Mouse (Mus musculus): ENCODE data around the gene Znhit2. TPM values are rescaled to one million over a fixed set of nuclear protein-coding genes. Genes with fewer than 3 reads are reported as not detected.

The Znhit2 gene
- polyA plus RNA-seq, 2 experiments: 15.8 to 20.4 TPM

- Histone ChIP-seq H3K9me3 (ENCODE audit: control insufficient read depth, low read length) (no peaks in the 10 kb centered on the region), H3K36me3 (replicated peaks; ENCODE audit: control insufficient read depth, insufficient read depth, low read depth) (peaks cover 77% of the 10 kb centered on the region), H3K27ac (no peak overlapping the region), H3K27me3 (ENCODE audit: control insufficient read depth, insufficient read depth, low read length) (no peaks in the 10 kb centered on the region), H3K9ac (replicated peaks) (no peak overlapping the region), H3K4me3 (ENCODE audit: insufficient read depth in 1 of 2, low read depth in 2 of 2, low read length in 2 of 2) (no peak overlapping the region), H3K4me1 (replicated peaks; ENCODE audit: control insufficient read depth in 2 of 2, insufficient read depth in 2 of 2, low read length in 1 of 2) (peaks cover 19 to 20% of the 10 kb centered on the region in 2 experiments), H3K4me2 (ENCODE audit: low read depth) (no peak overlapping the region)
- TF ChIP-seq CTCF (IDR thresholded peaks at IDR 0.05; ENCODE audit: low read depth) (no peak), EP300 (IDR thresholded peaks at IDR 0.05; ENCODE audit: low read depth) (no peak)
- ATAC-seq (ENCODE audit: insufficient read depth) (no peak), DNase-seq (ENCODE audit: low read depth in 3 of 3, low spot score in 3 of 3) (no peak)
- 85% methylated on average over 7 of the region's 7 CpGs for WGBS (ENCODE audit: insufficient replicate concordance)
Observed at GRCm38 (mm10) chr19:6052516-6052915, 8.5 kb upstream of the Znhit2 start.

GRCm38 (mm10) chr19:6054296-6054695, 6.7 kb upstream of the Znhit2 start:
- peaks cover 75% of the 10 kb centered on the region for H3K36me3 ChIP-seq (replicated peaks; ENCODE audit: control insufficient read depth, insufficient read depth, low read depth)
- DNase-seq (ENCODE audit: low read depth in 3 of 3, low spot score in 3 of 3) (no peak), ATAC-seq (ENCODE audit: insufficient read depth) (no peak)
- no peak overlapping the region for H3K4me3 ChIP-seq (ENCODE audit: insufficient read depth in 1 of 2, low read depth in 2 of 2, low read length in 2 of 2)
- TF ChIP-seq EP300 (IDR thresholded peaks at IDR 0.05; ENCODE audit: low read depth) (no peak), CTCF (IDR thresholded peaks at IDR 0.05; ENCODE audit: low read depth) (no peak)
- H3K27ac ChIP-seq: no peak overlapping the region
- no peak overlapping the region for H3K4me2 ChIP-seq (ENCODE audit: low read depth)
- WGBS (ENCODE audit: insufficient replicate concordance): 81% methylated on average over 5 of the region's 5 CpGs
- H3K4me1 ChIP-seq (replicated peaks; ENCODE audit: control insufficient read depth in 2 of 2, insufficient read depth in 2 of 2, low read length in 1 of 2): peaks cover 13% of the 10 kb centered on the region in 2 experiments
- no peaks in the 10 kb centered on the region for H3K27me3 ChIP-seq (ENCODE audit: control insufficient read depth, insufficient read depth, low read length)
- H3K9ac ChIP-seq (replicated peaks): no peak overlapping the region
- no peaks in the 10 kb centered on the region for H3K9me3 ChIP-seq (ENCODE audit: control insufficient read depth, low read length)

DNA sequence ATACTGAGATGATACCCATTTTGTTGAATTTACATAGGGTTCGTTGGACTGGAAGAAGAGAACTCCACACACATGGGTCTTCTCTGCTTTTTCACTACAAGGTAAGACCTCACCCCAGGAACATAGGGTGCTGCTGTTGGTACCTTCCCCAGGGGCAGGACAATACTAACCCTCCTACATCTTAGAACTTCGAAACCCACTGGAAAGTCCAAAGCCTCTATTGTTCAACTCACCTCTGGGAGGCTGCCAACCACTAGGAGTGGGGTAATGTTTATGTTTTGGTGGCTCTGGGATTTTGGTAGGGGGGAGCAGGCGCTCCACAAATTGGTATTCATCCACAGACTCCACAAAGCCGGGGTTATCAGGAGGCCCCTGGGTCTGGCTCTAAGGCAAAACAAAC, 4.3 kb upstream of the Znhit2 start:
- 40% methylated on average over 4 of the region's 4 CpGs for WGBS (ENCODE audit: insufficient replicate concordance)
- no peaks in the 10 kb centered on the region for H3K9me3 ChIP-seq (ENCODE audit: control insufficient read depth, low read length)
- no peak overlapping the region for H3K27ac ChIP-seq
- H3K4me1 ChIP-seq (replicated peaks; ENCODE audit: control insufficient read depth in 2 of 2, insufficient read depth in 2 of 2, low read length in 1 of 2): peaks cover 16 to 17% of the 10 kb centered on the region in 2 experiments
- no peaks in the 10 kb centered on the region for H3K27me3 ChIP-seq (ENCODE audit: control insufficient read depth, insufficient read depth, low read length)
- no peak for DNase-seq (ENCODE audit: low read depth in 3 of 3, low spot score in 3 of 3)
- H3K4me3 ChIP-seq (ENCODE audit: insufficient read depth in 1 of 2, low read depth in 2 of 2, low read length in 2 of 2): peak overlapping the region; percentile 71 to 97
- peak overlapping the region; percentile 81 for H3K4me2 ChIP-seq (ENCODE audit: low read depth)
- ATAC-seq (ENCODE audit: insufficient read depth): no peak
- TF ChIP-seq CTCF (IDR thresholded peaks at IDR 0.05; ENCODE audit: low read depth) (no peak), EP300 (IDR thresholded peaks at IDR 0.05; ENCODE audit: low read depth) (no peak)
- H3K9ac ChIP-seq (replicated peaks): peak overlapping the region; percentile 78
- peaks cover 62% of the 10 kb centered on the region for H3K36me3 ChIP-seq (replicated peaks; ENCODE audit: control insufficient read depth, insufficient read depth, low read depth)

DNA sequence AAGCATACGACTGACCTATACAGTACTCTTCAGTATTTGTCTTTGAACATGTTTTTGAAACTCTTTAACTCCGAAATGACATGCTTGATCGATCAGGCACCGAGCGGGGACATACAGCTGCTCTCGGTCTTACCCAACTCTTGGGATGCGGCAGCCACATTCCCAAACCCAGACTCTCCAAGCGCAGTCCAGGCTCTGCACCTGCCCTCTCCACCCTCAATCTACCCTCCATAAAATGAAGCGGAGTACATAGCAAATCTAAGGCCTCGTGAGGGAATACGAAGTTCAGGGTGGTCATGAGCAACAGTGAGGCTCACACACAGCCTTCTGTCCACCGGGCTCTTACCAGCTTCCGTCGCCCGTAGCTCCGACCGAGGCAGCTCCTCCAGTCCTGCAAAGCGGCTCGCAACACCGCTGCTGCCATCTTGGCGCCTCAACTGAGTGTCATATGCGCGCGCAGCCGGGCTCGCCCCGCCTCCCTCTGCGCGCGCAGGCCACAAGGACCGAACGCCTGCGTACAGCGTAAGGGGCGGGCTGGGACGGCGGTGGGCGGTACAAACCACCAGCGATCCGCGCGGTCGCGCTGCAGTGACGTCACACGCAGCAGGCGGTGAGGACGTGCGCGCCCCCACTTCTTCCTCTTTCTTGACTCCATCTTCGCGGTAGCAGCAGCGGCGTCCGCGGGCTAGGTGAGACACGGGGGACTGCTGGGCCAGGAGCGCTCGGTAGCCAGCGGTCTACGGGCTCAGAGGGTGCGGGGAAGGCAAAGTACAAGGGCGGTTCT, 3.5 kb upstream of the Znhit2 start, which contains the start of the genes Mrpl49 and Fau:
Mrpl49 (minus strand) TSS at position 473 of the 784 bp plus-strand sequence.
Fau (plus strand) TSS at position 532 of the 784 bp plus-strand sequence.
- Histone ChIP-seq H3K36me3 (replicated peaks; ENCODE audit: control insufficient read depth, insufficient read depth, low read depth) (peaks cover 54% of the 10 kb centered on the region), H3K4me1 (replicated peaks; ENCODE audit: control insufficient read depth in 2 of 2, insufficient read depth in 2 of 2, low read length in 1 of 2) (peaks cover 20 to 21% of the 10 kb centered on the region in 2 experiments), H3K4me3 (ENCODE audit: insufficient read depth in 1 of 2, low read depth in 2 of 2, low read length in 2 of 2) (peak within 1 kb of the TSS; percentile 82 to 97), H3K27ac (peak within 1 kb of the TSS; percentile 76), H3K9me3 (ENCODE audit: control insufficient read depth, low read length) (no peaks in the 10 kb centered on the region), H3K4me2 (ENCODE audit: low read depth) (peak within 1 kb of the TSS; percentile 91), H3K27me3 (ENCODE audit: control insufficient read depth, insufficient read depth, low read length) (no peaks in the 10 kb centered on the region), H3K9ac (replicated peaks) (peak within 1 kb of the TSS; percentile 96)
- under 1% methylated on average over 63 of the region's 63 CpGs for WGBS (ENCODE audit: insufficient replicate concordance)
- DNase-seq (ENCODE audit: low read depth in 3 of 3, low spot score in 3 of 3) (peak; percentile 91 to 95 (median 93)), ATAC-seq (ENCODE audit: insufficient read depth) (peak; percentile 78)
- TF ChIP-seq CTCF (IDR thresholded peaks at IDR 0.05; ENCODE audit: low read depth) (no peak), EP300 (IDR thresholded peaks at IDR 0.05; ENCODE audit: low read depth) (no peak)

DNA sequence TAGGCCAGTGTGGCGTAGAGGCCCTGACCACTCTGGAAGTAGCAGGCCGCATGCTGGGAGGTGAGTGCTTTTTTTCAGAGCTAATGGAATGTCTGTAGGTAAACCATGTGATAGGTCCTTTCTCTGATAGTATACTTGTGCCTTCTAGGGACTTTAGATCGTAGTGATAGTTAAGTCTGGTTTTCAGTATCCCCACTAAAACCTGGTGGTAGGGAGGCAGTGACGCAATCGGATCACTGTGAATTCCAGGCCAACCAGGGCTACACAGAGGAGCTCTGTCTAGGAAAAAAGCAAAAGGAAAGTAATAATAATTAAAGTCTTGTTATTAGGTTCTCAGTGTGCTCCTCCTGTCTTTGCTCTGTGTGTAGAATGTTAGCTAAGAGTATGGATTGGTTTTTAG, 2.5 kb upstream of the Znhit2 start:
- TF ChIP-seq EP300 (IDR thresholded peaks at IDR 0.05; ENCODE audit: low read depth) (no peak), CTCF (IDR thresholded peaks at IDR 0.05; ENCODE audit: low read depth) (no peak)
- no peak for ATAC-seq (ENCODE audit: insufficient read depth)
- H3K9ac ChIP-seq (replicated peaks): peak overlapping the region; percentile 96
- peak overlapping the region; percentile 82 to 97 for H3K4me3 ChIP-seq (ENCODE audit: insufficient read depth in 1 of 2, low read depth in 2 of 2, low read length in 2 of 2)
- no peaks in the 10 kb centered on the region for H3K9me3 ChIP-seq (ENCODE audit: control insufficient read depth, low read length)
- WGBS (ENCODE audit: insufficient replicate concordance): 20% methylated on average over 5 of the region's 5 CpGs
- peaks cover 45% of the 10 kb centered on the region for H3K36me3 ChIP-seq (replicated peaks; ENCODE audit: control insufficient read depth, insufficient read depth, low read depth)
- H3K27ac ChIP-seq: peak overlapping the region; percentile 76
- peak overlapping the region; percentile 91 for H3K4me2 ChIP-seq (ENCODE audit: low read depth)
- no peaks in the 10 kb centered on the region for H3K27me3 ChIP-seq (ENCODE audit: control insufficient read depth, insufficient read depth, low read length)
- no peak for DNase-seq (ENCODE audit: low read depth in 3 of 3, low spot score in 3 of 3)
- H3K4me1 ChIP-seq (replicated peaks; ENCODE audit: control insufficient read depth in 2 of 2, insufficient read depth in 2 of 2, low read length in 1 of 2): peaks cover 22 to 24% of the 10 kb centered on the region in 2 experiments

Data from liver, embryonic 14.5 days (tissue).